Mouse (Mus musculus) monocyte, adult 2 months (primary cell): ENCODE results near the gene Ephb2.

Experiments used
- DNase-seq, 2 experiments: peaks; one replicate each; pipeline ENCODE4 v3.0.0; 2022; ENCODE audit warnings: low spot score in 2 of 2, low read depth in 1 of 2

Ephb2 gene

DNA sequence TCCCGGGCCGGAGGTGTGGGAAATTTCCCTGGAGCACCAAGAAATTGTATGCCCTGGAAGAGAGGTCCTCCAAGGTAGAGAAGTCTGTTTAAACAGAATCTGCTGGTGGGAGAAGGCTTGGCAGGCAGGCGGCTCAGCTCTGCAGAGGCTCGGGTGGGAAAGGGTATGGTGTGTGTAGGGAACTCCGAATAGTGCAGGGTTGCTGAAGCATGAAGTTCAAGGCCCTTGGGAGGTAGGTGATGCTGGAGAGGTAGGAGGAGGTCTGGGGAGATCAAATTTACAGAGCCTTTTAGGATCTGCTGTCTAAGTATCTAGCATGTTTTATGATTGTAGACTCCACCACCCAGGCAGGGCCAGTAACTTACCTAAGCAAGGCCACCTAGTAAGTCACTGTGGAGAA is 130.7 kb downstream of the Ephb2 start:
- no peak for DNase-seq

DNA sequence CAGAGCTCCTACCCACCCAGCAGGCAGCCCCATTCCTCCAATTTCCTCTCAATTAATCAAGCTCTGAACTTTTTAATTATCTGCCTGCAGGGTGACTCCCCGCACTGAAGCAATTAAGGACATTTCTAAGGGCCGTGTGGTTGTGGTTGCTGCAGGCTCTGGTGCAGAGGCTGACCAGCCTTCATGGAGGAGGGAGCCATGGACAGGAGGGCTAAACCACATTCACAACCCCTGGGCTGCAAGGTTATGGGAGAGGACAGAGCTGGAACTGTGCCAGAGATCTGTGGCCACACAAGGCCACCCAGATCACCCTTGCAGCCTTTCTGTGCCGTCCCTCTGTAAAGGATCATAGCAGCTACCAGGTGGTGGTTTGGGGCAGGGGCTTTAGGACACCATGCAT is 131.2 kb downstream of the Ephb2 start:
- no peak for DNase-seq

DNA sequence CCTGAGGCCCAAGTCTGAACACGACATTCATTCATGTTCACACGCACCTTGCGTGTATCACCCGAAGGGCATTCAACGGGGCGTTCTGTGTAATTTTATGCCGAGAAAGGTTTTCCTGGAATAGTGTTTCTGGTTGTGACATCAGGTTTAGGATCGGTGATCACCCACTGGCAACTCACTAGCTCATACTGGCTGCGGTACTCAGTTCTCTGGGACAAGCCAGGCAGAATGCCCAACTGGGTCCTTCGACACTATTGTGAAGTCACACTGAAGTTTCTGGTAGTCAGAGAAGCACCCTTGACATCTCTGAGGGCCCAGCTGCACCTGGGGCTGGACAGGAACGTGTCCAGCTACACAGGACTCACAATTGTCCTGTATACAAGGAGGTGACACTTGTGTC is 132.4 kb downstream of the Ephb2 start:
- DNase-seq: no peak

DNA sequence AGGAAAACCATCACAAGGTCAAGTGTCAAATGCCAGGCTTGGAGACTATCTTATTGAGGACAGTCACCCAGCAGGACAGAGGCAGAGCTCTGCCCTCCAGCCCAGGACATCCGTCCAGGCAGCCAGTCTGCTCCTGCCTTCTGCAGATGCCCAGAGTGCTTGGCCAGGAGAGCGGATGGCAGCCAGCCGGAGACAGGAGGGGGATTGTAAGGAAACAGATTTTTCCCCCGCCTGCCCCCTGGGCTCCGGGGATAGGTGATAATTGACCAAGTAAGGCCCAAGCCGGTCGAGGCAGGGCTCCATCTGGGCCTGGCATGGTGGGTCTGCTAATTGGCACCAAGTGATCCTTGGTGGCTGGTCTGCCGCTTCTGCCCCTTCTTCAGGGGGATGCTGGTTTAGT is 133.3 kb downstream of the Ephb2 start:
- no peak for DNase-seq

DNA sequence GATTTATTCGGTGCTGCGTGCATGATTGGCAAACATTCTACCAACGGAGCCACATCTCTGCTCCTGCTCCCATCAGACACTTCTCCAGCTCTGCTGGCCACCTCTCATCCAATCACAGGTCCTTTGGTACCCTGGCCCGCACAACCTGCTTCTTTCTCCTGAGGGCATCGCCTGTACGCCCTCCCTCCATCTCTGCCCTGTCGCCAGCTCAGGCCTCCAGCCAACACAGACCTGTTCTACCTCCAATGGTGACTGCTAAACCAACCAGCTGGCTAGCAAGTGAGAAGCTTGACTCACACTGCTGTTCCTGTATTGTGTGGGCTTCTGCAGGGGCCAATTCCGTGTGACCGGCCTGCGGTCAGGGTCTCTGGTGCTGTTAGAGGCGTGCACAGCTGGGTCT is 134.6 kb downstream of the Ephb2 start:
- no peak for DNase-seq

DNA sequence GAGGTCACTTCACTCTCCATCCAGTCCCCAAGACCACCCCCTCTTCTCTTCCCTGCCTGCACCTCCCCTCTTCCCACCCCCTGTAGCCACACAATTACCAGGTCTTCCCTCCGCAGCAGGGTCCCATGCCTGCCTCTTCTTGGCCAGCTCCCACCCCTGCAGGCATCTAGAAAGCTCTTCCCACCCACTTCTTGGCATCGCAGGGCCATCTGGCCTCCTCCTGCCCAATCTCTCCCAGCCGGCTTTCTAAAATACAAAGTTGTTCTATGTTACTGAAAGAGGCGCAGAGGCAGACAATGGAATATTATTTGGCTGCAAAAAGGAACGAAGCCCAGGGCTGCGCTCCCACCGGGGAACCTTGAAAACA is 136.7 kb downstream of the Ephb2 start:
- DNase-seq: no peak

DNA sequence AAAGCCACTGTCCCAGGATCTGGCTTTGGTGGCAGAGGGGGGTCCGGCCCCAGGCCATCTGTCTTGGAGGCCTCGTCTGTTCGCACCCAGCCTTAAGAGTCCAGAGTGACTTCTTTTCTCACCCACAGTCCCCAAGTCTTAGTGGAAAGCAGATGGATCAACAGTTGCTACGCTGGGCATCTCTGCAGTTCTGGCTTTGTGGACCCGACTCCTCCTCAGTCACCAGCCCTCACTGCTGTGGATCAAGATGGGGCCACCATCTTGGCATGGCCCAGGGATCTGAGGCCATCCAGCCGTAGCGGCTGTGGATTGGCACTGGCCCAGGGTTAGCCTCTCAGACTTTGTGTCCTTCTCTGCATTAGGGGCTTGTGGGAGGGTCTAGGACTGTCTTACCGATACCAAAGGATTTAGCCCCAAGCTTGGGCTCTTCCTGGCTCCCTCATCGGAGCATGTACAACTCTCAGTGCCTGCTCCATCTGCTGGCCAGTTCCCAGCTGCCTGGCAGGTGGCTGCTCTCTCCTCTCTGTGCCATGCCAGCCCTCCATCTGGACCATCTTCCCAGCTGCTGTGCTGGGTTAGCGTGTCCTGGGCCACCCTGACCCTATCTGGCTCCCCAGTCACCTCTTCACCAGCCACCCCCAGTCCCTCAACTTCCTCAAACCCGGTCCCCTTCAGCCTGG is 137.2 kb downstream of the Ephb2 start:
- no peak for DNase-seq

DNA sequence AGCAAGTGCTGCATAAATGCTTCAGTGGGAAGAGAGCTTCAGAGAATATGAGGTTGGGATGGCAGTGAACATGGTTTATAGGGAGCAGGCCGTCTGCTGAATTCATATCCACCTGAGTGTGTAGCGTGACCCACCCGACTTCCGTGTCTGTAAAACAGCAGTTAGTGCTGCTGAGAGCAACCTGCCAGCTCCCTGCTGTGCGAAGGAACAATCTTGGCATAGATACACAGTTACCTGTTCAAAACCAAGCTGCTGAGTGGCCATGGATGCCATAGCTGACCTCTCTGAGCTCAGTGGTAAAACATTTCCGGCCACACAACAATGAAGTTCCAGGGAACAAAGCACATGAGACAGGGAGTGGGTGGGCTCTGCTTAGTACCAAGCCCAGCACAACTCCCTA is 138.5 kb downstream of the Ephb2 start:
- DNase-seq: no peak

DNA sequence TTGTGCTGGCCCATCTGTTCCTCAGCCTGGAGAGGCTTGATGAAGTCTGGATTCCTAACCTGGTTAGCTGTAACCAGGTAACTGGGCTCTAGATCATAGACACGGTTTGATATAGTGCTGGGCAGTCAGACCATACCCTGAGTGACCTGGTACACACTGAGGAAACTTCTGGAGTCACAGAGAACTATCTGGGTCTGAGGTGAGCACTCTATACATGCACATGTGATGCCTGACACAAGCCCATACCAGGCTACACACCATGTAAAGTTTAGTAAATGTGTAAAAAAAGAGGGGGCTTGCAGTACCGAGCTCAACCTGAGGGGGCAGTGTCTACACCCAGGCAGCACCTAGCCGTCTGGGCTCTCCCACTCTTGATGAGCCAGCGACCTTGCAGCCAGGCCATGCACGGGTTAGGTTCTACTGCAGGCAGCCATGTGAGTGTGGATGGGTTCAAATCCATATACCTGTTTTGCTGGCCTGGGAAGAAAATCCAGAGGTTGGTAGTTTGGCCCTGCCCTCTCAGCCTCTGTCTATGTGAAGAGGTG is 139.3 kb downstream of the Ephb2 start:
- no peak for DNase-seq

DNA sequence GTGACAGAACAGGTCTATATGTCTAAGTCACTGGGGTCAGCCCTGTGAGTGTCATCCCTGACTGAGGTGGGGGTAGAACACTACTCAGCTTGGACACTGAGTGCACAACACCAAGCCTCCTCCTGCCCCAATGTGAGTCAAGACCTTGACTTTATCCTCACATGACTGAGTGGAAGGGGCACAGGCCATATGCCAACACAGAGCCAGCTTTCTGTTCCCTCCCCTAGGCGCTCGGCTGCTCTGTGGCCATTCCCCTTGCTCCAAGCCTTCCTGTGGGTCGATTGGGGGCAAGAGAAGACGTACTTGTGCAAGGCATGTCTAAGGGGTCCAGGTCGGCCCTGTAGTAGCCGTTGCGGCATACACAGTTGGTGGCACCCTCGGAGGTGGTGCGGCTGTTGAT is 140.1 kb downstream of the Ephb2 start:
- DNase-seq: no peak

DNA sequence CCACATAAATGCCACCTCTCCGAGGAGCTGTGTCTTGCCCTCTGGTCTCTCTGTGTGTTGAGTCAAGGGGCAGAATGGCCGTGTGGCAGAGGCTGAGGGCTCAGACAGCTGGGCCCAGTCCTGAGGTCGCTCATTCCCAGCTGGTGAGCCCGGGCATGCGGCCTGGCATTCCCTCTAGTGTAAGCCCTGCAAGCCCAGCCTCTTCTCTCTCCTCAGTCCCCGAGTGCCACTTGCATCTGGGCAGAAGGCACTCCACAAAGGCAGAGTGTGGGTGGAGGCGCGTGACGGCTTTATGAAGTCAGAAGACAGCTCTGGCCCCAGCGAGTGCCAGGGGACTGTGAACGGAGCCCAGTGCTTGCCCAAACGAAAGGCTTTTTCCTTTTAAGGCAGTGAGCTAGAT is 145.8 kb downstream of the Ephb2 start:
- DNase-seq: no peak

DNA sequence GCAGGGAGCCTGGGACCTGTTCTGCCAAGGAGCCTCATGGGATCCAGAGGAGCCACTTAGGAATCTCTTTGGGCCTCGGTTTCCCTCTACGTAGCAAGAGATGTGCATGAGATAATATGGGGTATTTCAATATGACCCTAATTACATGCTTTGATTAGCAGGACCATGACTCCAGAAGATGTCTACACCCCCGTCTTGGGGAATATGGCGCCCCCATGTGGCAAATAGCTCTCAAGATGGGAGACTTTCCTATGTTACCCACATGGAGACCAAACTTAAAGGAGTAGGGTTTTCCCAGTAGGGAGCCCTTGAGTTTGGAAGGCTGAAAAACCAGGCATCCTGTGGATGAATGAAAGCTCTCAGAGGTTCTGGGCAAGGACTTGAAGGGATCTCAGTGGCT is 147.7 kb downstream of the Ephb2 start:
- DNase-seq: no peak

DNA sequence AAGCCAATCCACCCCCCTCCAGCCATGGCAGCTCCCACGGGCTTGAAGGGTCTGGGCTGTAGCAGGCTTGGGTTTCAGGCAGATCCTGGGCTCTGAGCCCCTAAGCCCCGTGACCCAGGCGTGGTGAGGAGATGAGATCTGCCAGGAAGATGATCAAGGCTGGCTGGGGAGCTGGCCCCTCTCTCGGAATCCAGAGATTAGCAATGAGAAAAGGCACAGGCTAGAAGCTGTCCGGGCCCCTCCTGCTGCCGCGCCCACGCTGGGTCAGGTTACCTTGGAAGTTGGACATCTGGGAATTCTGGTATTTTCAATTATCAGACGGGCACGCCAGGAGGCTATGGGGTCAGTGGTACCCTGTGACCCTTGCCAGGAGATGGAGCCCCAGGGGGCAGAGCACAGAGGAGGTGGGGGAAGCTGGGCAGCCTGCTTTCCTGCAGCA is 150.3 kb downstream of the Ephb2 start:
- DNase-seq: no peak

DNA sequence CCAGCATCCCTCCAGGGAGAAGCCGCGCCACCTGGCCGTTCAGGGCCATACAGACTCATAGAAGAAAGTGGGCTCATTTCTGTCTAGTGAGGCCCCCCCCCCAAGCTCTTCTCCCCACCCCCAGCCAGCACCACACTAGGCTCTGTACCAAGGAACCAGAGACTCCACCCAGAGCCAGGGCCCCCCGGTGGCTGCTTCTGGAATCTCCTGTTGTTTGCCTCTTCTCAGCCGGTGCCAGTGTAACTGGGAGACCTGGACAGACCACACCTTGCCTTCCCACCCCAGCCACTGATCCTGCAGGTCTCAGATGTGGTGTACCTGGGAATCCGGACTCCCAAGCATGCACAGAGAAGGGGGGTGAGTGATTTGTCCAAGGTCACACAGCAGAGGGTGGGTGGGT is 151.3 kb downstream of the Ephb2 start:
- no peak for DNase-seq

DNA sequence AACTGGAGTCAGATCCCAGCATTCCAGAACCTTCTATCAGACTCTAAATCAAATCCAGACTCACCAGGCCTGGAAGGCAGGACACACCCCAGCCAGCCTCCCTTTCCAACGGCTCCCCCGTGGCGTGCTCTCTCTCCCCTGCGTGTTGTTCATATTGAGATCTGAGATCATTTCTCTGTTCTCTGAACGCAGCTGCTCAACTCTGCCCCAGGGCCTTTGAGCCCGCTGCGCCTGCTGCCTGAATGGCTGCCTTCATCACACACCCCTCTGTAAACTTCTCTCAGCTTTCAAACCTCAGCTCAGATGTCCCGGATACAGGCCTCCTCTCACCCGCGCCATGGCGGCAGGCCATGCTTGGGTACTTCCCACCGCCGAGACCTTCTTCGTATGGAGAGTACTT is 155.1 kb downstream of the Ephb2 start:
- no peak for DNase-seq

DNA sequence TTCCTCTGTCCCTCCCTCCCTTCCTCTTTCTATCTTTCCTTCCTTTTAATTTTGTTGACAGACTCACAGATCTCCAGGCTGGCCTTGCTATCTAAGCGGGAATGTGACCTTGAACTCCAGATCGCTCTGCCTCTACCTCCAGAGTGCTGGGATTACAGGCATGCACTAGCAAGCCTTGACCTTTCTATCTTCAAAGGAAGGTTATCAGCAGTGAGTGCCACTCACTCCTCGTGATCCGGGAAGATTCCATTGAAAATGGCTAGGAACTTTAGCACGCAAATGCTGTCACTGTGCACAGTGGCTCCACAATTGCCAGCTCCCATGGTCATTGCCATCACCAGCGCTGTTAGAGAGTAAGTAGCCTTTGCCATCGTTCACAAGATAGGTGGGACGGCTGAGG is 156.6 kb downstream of the Ephb2 start:
- DNase-seq: no peak

DNA sequence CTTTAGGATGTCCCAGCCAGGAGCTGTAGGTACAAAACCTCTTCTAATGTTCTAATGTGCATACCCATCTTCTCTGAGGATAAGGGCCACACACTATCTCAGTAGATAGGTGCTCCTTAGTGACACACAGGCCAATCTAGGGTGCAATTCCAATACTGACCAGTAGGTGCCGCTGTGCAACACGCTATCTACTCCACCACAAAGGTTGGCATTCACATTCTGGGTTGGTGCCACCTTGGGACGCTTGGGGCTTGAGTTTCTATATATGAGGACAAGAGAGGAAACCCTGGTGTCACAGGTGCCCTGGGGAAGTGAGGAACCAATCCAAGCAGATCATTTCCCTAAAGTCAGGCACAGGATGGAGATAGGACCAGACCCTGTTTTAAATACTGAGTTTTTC is 157.3 kb downstream of the Ephb2 start:
- peak; percentile 14 to 37 for DNase-seq

DNA sequence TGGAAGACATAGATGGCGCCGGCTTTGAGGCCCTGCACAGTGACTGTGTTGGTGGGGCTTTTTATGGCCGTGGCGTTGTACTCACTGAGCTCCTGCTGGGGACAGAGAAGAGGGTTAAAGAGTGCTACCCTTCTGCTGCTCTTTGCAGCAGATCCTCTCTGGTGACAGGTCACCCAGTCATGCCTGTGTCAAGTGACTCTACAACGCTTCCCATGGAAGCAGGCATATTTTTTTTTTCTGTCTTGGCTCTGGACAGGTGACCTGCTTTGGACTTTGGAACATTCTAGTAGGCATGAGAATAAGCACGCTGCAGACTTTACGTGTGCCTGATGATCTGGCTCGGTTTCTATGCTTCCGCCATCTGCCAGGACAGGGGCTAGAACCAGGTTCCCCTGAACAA is 160.3 kb downstream of the Ephb2 start:
- DNase-seq: no peak

DNA sequence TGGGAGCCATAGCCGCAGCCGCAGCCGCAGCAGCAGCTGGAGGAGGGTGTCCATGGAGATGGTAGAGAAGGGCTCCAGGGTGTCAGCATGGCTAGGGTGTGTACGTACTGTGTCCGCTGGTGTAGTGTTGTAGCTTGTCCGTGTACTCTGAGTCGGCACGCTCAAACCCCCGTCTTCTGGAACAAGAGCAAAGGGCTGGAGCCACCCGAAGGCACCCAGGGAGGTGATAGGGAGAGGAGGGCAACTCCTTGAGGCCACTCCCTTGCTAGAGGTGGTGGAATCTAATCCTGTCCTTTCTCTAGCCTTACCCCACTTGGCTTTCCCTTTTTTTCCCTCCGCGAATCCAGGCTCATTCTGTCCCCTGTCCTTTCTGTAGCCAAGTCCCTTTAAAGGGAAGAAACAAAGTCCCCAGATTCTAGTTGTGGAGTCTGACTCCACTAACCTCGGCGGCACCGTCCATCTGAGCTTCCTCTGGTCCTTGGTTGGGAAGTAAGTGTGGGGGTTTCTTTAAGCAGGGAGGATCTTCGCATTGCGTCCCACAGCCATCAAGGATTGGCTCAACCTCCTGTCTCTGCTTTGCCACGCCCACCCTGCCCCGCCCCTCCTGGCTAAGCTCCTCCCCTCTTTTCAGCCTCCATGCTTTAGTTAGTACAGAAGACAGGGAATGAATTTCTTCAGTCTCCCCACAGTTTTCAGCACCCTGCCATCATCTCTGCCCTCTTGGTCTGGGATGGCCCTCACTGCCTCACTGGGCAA is 163.3 kb downstream of the Ephb2 start:
- no peak for DNase-seq

DNA sequence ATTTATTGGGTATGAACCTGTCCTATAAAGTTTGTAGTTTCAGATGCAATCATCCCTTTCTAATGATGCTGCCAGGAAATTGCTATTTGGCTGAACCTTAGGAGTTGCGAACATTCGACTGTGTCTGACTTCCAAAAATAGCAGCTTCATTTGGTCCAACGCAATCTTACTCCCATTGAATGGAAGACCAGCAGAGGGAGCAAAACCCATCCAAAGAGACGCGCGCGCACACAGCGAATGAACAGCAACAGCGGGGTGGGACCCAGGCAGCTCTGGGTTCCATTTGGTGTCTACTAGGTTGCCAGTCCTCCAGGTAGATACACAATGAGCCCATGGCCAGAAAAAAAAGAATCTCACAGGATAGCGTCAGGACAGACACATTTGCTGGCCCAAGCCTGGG is 168.0 kb downstream of the Ephb2 start:
- DNase-seq: no peak

DNA sequence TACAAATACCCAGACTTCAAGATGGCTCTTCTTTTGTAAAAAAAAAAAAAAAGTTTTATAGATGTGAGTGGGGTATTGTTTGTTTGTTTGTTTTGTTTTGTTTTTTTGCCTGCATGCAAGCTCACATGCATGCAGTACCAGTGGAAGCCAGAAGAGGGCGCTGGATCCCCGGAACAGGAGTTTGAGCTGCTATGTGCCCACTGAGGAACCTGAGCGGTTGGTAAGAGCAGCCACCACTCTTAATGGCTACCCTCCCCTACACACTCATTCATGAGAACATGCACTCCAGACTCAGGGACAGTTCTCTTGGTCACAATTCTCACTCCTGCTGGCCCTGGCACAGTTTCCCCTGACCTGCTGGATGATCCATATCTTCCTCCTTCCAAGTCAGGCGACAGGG is 169.8 kb downstream of the Ephb2 start:
- no peak for DNase-seq

DNA sequence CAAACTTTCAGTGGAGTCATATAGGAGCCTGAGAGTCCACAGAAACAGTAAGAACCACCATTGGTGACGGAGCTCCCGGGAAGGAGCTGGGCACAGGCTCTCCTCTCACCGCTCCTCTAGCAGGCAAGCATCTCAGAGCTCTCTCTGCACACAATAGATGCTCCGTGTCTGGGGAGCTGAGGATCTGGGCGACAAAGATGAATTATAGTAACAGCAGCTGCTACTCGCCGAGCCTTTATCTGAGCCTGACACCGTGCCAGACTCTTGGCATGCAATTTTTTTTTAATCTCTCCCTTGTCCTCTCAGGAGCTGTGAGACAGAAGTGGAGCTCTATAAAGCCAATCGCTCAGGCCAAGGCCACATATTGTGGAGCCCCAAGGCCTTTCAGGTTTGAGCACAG is 170.7 kb downstream of the Ephb2 start:
- DNase-seq: no peak

DNA sequence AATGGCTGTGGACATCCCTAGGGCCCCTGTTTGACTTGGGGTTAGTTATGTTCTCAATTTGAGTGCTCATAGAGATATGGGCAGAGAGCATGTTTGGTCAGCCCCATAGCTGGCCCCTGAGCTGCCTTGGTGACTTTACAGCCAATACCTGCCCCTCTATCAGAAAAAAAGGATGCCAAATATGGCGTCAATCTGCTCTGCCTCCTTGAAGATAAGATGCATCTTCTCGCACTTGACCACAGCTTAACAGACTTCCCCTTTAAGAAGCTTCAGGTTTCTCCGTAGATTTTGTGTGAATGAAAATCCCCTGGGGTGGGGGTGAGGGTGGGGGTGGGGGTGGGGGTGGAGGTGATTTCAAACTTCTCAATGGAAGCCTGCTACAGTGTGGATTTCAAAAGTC is 177.9 kb downstream of the Ephb2 start:
- DNase-seq: no peak
